In genomic region chr16:21310636-21311615, GRCm38 (mm10) we compare ENCODE assay signal across 8 mouse cellular contexts.
DNase-seq lines count a peak whose midpoint lies in the region; ATAC-seq and TF ChIP-seq lines count a peak whose summit lies in the region.

No protein-coding gene starts in this region.

- intact Hi-C loops in heart, postnatal 25 days (cut with DNase I): no loop called here

- H3K36me3 ChIP-seq in forebrain, embryonic 16.5 days (ENCODE audit: control insufficient read depth, insufficient read depth): no peaks in the 10 kb centered on the region
- no peaks in the 10 kb centered on the region for H3K36me3 ChIP-seq in lung, embryonic 15.5 days
- H3K36me3 ChIP-seq in thymus, adult 2 months (ENCODE audit: control insufficient read depth, insufficient read depth, low read length): no peaks in the 10 kb centered on the region

- TF ChIP-seq POLR2A in cerebellum, adult 2 months (IDR thresholded peaks at IDR 0.05; ENCODE audit: borderline replicate concordance, insufficient read depth, low read length): no peak
- TF ChIP-seq POLR2A in olfactory bulb, adult 2 months (IDR thresholded peaks at IDR 0.05; ENCODE audit: insufficient read depth, low read depth, low read length): peak; percentile 75
- 0 out of 2 replicates have a peak, but pooled peaks have one; percentile 40 for TF ChIP-seq POLR2A in thymus, adult 2 months (IDR thresholded peaks at IDR 0.05; ENCODE audit: control insufficient read depth, extremely low read depth, insufficient read depth, low read length, poor library complexity)

- H3K9me3 ChIP-seq in forebrain, embryonic 16.5 days (ENCODE audit: control insufficient read depth, low read length): no peaks in the 10 kb centered on the region
- H3K9me3 ChIP-seq in lung, embryonic 15.5 days: no peaks in the 10 kb centered on the region

- H3K4me2 ChIP-seq in forebrain, embryonic 16.5 days (ENCODE audit: low read length): peak overlapping the region; percentile 87
- peak overlapping the region; percentile 77 for H3K4me2 ChIP-seq in lung, embryonic 15.5 days

- peak overlapping the region; percentile 79 for H3K9ac ChIP-seq in forebrain, embryonic 16.5 days (replicated peaks; ENCODE audit: low read depth, low read length)
- H3K9ac ChIP-seq in lung, embryonic 15.5 days: peak overlapping the region; percentile 42

- 6% methylated on average over 35 of the region's 35 CpGs for WGBS in cerebellum, adult 2 months
- 2% methylated on average over 35 of the region's 35 CpGs for WGBS in forebrain, embryonic 16.5 days
- WGBS in lung, embryonic 15.5 days: 3% methylated on average over 35 of the region's 35 CpGs
- WGBS in olfactory bulb, adult 2 months: 6% methylated on average over 35 of the region's 35 CpGs
- 18% methylated on average over 35 of the region's 35 CpGs for WGBS in thymus, adult 2 months

- DNase-seq in MEL-GATA-1-ER (ENCODE audit: extremely low read depth, low read depth): peak; percentile 74
- DNase-seq in cerebellum, adult 2 months: peak; percentile 49 to 57
- peak; percentile 73 for DNase-seq in heart, postnatal 25 days (ENCODE audit: low spot score)
- DNase-seq in layer of hippocampus, adult 2 months (ENCODE audit: low spot score in 2 of 2): peak; percentile 41 to 45
- peak; percentile 81 for DNase-seq in thymus, adult 2 months

- no peak overlapping the region for H3K27ac ChIP-seq in cerebellum, adult 2 months (ENCODE audit: insufficient read depth, low read length)
- H3K27ac ChIP-seq in forebrain, embryonic 16.5 days (ENCODE audit: low read length): peak overlapping the region; percentile 70
- peak overlapping the region; percentile 90 for H3K27ac ChIP-seq in layer of hippocampus, adult 2 months
- peak overlapping the region; percentile 93 for H3K27ac ChIP-seq in lung, embryonic 15.5 days
- peak overlapping the region; percentile 24 for H3K27ac ChIP-seq in olfactory bulb, adult 2 months (ENCODE audit: insufficient read depth, low read depth, low read length)
- H3K27ac ChIP-seq in thymus, adult 2 months (ENCODE audit: control insufficient read depth, insufficient read depth, low read length): no peak overlapping the region

- H3K27me3 ChIP-seq in cerebellum, adult 2 months (ENCODE audit: control insufficient read depth, insufficient read depth, low read length): no peaks in the 10 kb centered on the region
- H3K27me3 ChIP-seq in forebrain, embryonic 16.5 days (replicated peaks; ENCODE audit: control insufficient read depth, insufficient read depth, low read length): 0 out of 2 replicates have a peak, but pooled peaks cover 3% of the 10 kb centered on the region
- no peaks in the 10 kb centered on the region for H3K27me3 ChIP-seq in lung, embryonic 15.5 days
- H3K27me3 ChIP-seq in thymus, adult 2 months (ENCODE audit: control insufficient read depth, insufficient read depth, low read length): no peaks in the 10 kb centered on the region

- ATAC-seq in forebrain, embryonic 16.5 days: peak; percentile 84
- ATAC-seq in lung, embryonic 15.5 days (ENCODE audit: borderline replicate concordance, extremely low read depth, low FRiP score, low TSS enrichment): peak; percentile 81

- no peak for TF ChIP-seq CTCF in cerebellum, adult 2 months (IDR thresholded peaks at IDR 0.05; ENCODE audit: borderline replicate concordance, insufficient read depth, low read depth, low read length)
- no peak for TF ChIP-seq CTCF in layer of hippocampus, adult 2 months (conservative IDR thresholded peaks at IDR 0.05)
- no peak for TF ChIP-seq CTCF in olfactory bulb, adult 2 months (IDR thresholded peaks at IDR 0.05; ENCODE audit: insufficient read depth, low read depth, low read length)
- TF ChIP-seq CTCF in thymus, adult 2 months (IDR thresholded peaks at IDR 0.05; ENCODE audit: borderline replicate concordance, control insufficient read depth, extremely low read depth, insufficient read depth, low read length, poor library complexity): no peak; the same call in 1 of the 2 replicates

- H3K4me1 ChIP-seq in cerebellum, adult 2 months (ENCODE audit: control insufficient read depth, insufficient read depth, low read length): no peaks in the 10 kb centered on the region
- H3K4me1 ChIP-seq in forebrain, embryonic 16.5 days (replicated peaks; ENCODE audit: control insufficient read depth, insufficient read depth, low read length): peaks cover 14% of the 10 kb centered on the region
- peaks cover 42% of the 10 kb centered on the region for H3K4me1 ChIP-seq in lung, embryonic 15.5 days
- H3K4me1 ChIP-seq in olfactory bulb, adult 2 months (ENCODE audit: control insufficient read depth, insufficient read depth, low read length): peaks cover 12% of the 10 kb centered on the region
- H3K4me1 ChIP-seq in thymus, adult 2 months (replicated peaks; ENCODE audit: control insufficient read depth, insufficient read depth, low read length): peaks cover 5% of the 10 kb centered on the region

- peak overlapping the region; percentile 50 for H3K4me3 ChIP-seq in cerebellum, adult 2 months (replicated peaks; ENCODE audit: insufficient read depth, low read depth, low read length)
- peak overlapping the region; percentile 46 for H3K4me3 ChIP-seq in forebrain, embryonic 16.5 days (replicated peaks; ENCODE audit: low read length)
- H3K4me3 ChIP-seq in layer of hippocampus, adult 2 months: peak overlapping the region; percentile 58
- peak overlapping the region; percentile 36 for H3K4me3 ChIP-seq in lung, embryonic 15.5 days
- peak overlapping the region; percentile 55 for H3K4me3 ChIP-seq in olfactory bulb, adult 2 months (ENCODE audit: insufficient read depth, low read depth, low read length)
- H3K4me3 ChIP-seq in thymus, adult 2 months (ENCODE audit: control insufficient read depth, insufficient read depth, low read length): peak overlapping the region; percentile 40

Comparison
In these comparisons a context has a peak if more than half of its experiments do, and no peak if none do; other contexts are left out.
1. H3K27ac ChIP-seq: peak in forebrain, embryonic 16.5 days (single experiment), layer of hippocampus, adult 2 months (single experiment), lung, embryonic 15.5 days (single experiment) and olfactory bulb, adult 2 months (single experiment); none in cerebellum, adult 2 months (single experiment) and thymus, adult 2 months (single experiment).
2. Peak in every context shown above with its lines, with median percentiles within 50 percentile points of each other: DNase-seq and H3K4me3 ChIP-seq.